Mouse (Mus musculus): ENCODE measurements around the gene B4galt5.

B4galt5 gene

DNA sequence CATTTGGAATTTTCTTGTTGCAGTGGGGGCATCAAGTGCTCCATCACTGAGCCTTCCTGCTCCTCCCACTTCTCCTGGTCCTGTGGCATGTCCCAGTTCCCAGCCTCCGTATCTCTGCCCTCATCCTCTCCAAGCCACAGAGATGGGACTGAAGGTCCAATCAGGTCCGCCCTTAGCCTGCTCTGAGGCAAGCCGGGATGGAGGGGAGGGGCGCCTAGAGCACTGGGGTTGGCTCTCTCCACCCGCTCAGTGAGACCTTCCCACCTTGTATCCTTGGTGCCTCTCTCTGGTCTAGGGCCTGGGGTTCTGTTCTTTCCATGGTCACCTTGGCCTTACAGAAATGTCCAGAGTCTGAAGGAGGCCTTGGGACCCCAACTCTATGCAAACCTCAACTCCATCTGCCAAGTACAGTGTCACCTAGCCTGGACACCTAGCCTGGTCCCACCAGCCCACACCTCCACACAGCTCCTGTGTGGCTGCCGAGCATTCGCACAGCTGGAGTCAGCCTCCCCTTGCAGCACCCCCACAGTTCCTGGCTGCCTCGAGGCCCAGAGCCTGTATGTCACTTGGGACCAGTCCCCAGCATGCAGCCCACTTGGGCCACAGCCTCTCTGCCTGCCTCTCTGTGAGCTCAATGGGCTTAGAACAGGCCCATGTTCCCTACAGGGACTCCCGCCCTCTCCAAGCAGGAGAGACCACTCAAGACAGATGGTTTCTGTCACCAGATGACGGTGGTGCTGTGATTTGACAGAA is 74.1 kb downstream of the B4galt5 start:
- DNase-seq = no peak

- no peak for DNase-seq
These were observed 75.7 kb downstream of the B4galt5 start for GRCm38 (mm10) chr2:167273206-167273740.

DNA sequence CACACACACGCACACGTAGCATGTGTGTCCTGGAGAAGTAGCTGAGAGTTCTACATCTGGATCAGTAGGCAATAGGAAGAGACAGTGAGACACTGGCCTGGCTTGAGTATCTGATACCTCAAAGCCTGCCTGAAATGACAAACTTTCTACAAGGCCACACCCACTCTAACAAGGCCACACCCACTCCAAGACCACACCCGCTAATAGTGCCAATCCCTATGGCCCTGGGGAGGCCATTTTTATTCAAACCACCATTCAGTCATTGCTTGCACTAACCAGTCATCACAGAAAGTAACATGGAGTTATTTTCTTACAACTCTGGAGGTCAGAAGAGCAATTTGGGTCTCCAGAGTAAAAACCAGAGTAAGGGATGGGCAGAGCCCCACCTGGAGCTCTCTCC is 76.3 kb downstream of the B4galt5 start:
- no peak for DNase-seq

- no peak for DNase-seq
These were observed 77.9 kb downstream of the B4galt5 start for GRCm38 (mm10) chr2:167271121-167271521.

GRCm38 (mm10) chr2:167270496-167270895 is 78.5 kb downstream of the B4galt5 start:
- DNase-seq = no peak

DNA sequence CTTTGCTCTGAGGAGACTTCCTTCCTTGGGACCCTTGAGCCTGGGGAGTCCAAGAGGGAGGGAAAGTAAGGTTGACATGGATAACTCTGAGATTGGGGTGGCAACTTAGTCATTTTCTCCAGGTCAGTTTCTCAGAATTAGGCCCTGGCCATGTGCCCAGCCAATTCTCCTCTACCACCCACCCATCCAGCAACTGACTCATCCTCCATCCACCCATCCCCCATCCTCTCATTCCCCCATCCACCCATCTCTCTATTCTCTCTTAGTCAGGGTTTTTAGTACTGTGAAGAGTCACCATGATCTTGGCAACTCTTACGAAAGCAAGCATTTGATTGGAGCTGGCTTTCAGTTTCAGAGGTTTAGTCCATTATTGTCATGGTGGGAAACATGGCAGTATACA is 80.3 kb downstream of the B4galt5 start:
- no peak for DNase-seq

GRCm38 (mm10) chr2:167268411-167268690 is 80.6 kb downstream of the B4galt5 start:
- no peak for DNase-seq

DNA sequence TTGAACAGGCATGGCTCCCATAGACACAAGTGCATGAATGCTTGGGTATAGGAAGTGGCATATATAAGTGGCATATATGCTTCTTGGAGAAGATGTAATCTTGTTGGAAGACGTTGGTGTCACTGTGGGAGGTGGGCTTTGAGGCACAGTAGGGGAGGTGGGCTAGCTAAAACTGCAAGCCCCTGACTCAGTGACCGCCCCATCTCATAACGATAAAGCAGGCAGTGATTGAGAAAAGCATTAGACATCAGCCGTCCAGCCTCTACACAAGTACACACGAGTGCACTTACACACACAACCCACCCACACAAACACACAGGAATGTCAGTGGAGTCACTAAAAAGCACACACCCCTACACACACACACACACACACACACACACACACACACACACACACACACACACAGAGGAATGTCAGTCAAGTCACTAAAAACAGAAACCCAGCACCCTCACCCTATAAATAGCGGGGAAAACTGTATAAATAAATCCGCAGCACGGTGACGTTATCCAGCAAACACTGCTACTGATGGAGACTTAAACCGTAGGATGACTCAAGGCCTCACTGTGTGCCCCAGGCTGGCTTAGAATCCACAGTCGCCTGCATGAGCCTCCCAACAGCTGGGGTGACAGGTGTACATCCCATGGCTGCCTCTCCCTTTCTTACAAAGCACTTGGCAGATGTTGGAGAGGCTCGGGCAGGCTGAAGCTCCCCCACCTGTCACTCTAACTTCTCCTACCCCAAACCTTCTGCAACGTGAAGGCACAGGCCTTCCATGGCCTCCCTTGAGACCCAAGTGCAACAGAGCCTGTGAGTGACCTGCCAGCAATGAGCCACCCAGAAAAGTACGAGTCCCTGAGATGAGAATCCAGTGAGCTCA is 81.2 kb downstream of the B4galt5 start:
- DNase-seq = no peak

GRCm38 (mm10) chr2:167266231-167266630 is 82.8 kb downstream of the B4galt5 start:
- no peak for DNase-seq

- no peak for DNase-seq
These were observed 83.2 kb downstream of the B4galt5 start for GRCm38 (mm10) chr2:167265806-167266205.

- DNase-seq = no peak
These were observed 84.0 kb downstream of the B4galt5 start for GRCm38 (mm10) chr2:167265021-167265420.

GRCm38 (mm10) chr2:167263931-167264330 is 85.1 kb downstream of the B4galt5 start:
- DNase-seq = no peak

GRCm38 (mm10) chr2:167263040-167263810 is 85.8 kb downstream of the B4galt5 start:
- no peak for DNase-seq

DNA sequence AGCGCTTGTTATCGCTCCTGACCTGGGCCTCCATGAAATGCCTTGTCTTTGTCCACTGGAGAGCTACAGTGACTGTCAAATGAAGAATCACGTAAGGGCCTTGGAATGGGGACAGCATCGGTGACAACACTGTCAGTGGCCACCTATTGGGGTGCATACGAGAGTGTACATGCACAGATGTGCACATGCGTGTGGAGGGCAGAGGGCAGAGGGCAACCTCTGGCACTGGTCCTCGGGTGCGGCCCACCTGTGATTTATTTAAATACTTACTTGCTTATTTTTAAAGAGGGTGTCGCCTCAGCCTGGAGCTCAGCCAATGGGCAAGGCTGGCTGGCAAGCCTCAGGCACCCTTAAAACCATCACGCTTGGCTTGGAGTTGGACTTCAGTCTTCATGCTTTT is 86.5 kb downstream of the B4galt5 start:
- DNase-seq = no peak

- DNase-seq = no peak
These were observed 87.9 kb downstream of the B4galt5 start for GRCm38 (mm10) chr2:167261106-167261505.

DNA sequence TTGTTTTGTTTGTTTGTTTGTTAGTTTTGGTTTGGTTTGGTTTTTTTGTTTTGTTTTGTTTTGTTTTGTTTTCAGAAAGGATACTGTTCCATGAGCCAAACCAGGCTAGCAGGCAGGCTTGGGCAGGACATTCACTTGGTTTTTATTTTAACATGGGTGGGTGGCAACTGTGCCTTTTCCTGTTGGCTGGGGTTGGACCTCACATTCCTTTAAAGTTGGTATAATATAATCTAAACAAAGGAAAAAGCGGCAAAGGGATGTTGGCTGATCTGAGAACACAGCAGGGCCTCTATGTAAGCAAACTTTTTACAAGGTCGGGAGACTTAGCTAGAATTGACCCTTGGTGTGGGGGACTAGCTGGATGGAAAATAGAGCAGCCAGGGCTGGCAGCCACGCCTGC is 91.2 kb downstream of the B4galt5 start:
- no peak for DNase-seq

GRCm38 (mm10) chr2:167254808-167255207 is 94.2 kb downstream of the B4galt5 start:
- DNase-seq = no peak

GRCm38 (mm10) chr2:167254185-167254584 is 94.8 kb downstream of the B4galt5 start:
- no peak for DNase-seq

DNA sequence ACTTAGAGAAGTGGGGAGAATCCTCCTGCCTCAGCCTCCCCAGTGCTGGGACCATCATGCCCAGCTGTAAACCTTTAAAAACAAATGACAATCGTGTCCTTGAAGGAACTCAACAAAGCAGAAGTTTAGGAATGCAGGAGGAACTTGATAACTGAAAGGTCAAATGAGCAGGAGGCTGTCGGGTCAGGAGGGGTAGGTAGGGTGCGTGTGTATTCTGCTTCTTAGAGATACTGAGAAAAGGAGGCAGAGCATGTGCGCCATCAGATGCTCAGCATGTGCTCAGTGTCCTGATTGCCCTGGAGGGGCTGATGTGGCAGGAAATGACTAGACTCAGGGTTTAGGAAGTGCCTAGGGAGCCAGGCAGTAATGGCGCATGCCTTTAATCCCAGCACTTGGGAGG is 95.5 kb downstream of the B4galt5 start:
- DNase-seq = no peak

- DNase-seq = no peak
These were observed 96.8 kb downstream of the B4galt5 start for GRCm38 (mm10) chr2:167252057-167252687.

- no peak for DNase-seq
These were observed 98.1 kb downstream of the B4galt5 start for GRCm38 (mm10) chr2:167250736-167251337.

DNA sequence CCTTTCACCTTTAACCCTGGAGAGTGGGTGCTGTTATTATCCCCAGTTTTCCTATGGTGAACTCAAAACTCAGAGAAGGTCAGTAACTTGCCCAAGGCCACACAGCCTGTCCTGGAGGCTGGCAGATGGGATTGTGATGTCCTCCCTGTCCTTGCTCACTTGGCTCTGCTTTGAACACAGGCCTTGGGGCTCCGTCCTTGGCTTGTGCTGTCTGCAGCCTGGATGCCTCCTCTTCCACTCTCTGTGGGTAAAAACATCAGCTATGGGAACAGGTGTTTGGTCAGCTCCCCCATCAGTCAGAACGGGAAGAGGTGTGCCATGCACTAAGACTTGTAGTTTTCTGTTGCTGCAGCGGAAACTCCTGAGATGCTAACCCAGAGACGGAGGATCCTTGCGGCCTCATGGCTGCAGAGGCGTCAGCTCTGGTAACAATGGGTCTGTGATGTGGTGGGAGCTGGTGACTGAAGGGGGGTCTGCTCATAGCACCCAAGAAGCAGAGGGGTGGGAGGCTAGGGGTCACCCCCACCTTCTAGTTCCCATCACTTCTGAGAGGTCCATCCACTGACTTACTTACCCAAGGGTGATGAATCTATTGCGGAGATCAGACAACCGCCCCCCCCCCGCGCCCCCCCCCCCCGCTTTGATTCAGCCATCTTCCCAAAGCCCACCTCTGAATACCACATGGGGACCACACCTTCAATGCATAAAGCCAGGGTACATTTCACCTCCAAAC is 98.8 kb downstream of the B4galt5 start:
- no peak for DNase-seq

Measured in cerebellum, adult 8-10 months (tissue).